Mouse (Mus musculus) Patski (cell line): ENCODE results near the gene Rab1b. TPM values are rescaled to one million over a fixed set of nuclear protein-coding genes. Genes with fewer than 3 reads are reported as not detected.

Experiments
- ATAC-seq: fragments of 100-300 bp; one replicate; pipeline ENCODE4 v1.8.0; 2021
- CTCF ChIA-PET: fragments of 350-600 bp; sonication (Branson Sonifier 250); formaldehyde crosslinking; loops from one replicate; lab custom pipeline; 2022; ENCODE audit warnings: inconsistent platforms; lab: Charles Lee
- POLR2A ChIA-PET: fragments of 350-600 bp; sonication (Branson Sonifier 250); formaldehyde crosslinking; loops from one replicate; lab custom pipeline; 2022; ENCODE audit warnings: antibody characterized with exemption, inconsistent platforms; lab: Charles Lee
- DNase-seq: peaks from one replicate; pipeline ENCODE4 v3.0.0-alpha.2; 2011; ENCODE audit warnings: low read depth, low spot score
- H3K27me3 ChIP-seq: fragments of 371-371 bp; one replicate; pipeline ENCODE4 v1.5.1; 2021
- CTCF ChIP-seq: fragments of 100-300 bp; IDR thresholded peaks from one replicate; pipeline ENCODE4 v1.5.1; 2021
- in situ Hi-C: fragments of 300-500 bp; cut with MboI; formaldehyde crosslinking; loops from 3 replicates; pipeline ENCODE4 v1.11.1; 2018; ENCODE audit warnings: low pct_unique_long_range_greater_than_20kb, mixed read lengths
- polyA plus RNA-seq: library from polyadenylated mRNA; unstranded; gene quantifications from one replicate; pipeline ENCODE4 v1.2.3, GENCODE M21; 2021

Rab1b gene
- polyA plus RNA-seq, 1 experiment from 2014 or later, result 237 TPM

- ATAC-seq, result no peak
- in situ Hi-C loops, result no loop called here
- TF ChIP-seq CTCF, result no peak
- peaks cover under 1% of the 10 kb centered on the region for H3K27me3 ChIP-seq
- ChIA-PET CTCF (interaction anchor here (0.6 to 1.3 kb wide), 2 partner anchors 15 to 28 kb away, joined by 3 read pairs; no protein-coding TSS in a partner anchor), POLR2A (no interaction called here)
- no peak for DNase-seq
Observed at GRCm38 (mm10) chr19:5123241-5123640, 16.4 kb upstream of the Rab1b start.

GRCm38 (mm10) chr19:5122492-5122891, 15.6 kb upstream of the Rab1b start:
- POLR2A ChIA-PET, result no interaction called here
- DNase-seq (no peak), ATAC-seq (no peak)
- in situ Hi-C loops, result no loop called here
- H3K27me3 ChIP-seq, result no peaks in the 10 kb centered on the region
- CTCF ChIA-PET, result no interaction called here
- no peak for TF ChIP-seq CTCF

- ChIA-PET POLR2A (interaction anchor here (0.8 to 0.9 kb wide), 2 partner anchors 10 to 12 kb away, joined by 3 read pairs; partner anchors contain the start of gene Rab1b), CTCF (interaction anchor here (1.3 to 1.6 kb wide), 3 partner anchors 11 to 33 kb away, joined by 3 to 5 read pairs (median 5); no protein-coding TSS in a partner anchor)
- ATAC-seq (peak; percentile 85), DNase-seq (no peak)
- H3K27me3 ChIP-seq, result no peaks in the 10 kb centered on the region
- no peak for TF ChIP-seq CTCF
- in situ Hi-C loops, result no loop called here
Observed at GRCm38 (mm10) chr19:5118384-5118698, 11.5 kb upstream of the Rab1b start, which contains the start of gene Klc2. Klc2 (minus strand) TSS chr19:5118560.

GRCm38 (mm10) chr19:5117494-5118383, 10.9 kb upstream of the Rab1b start:
- in situ Hi-C loops, result no loop called here
- no peaks in the 10 kb centered on the region for H3K27me3 ChIP-seq
- DNase-seq (no peak), ATAC-seq (peak; percentile 61)
- ChIA-PET CTCF (interaction anchor here (1.0 to 2.5 kb wide), 10 partner anchors 9 to 34 kb away, joined by 3 to 10 read pairs (median 6); partner anchors contain the start of gene Yif1a), POLR2A (interaction anchor here (0.5 to 0.9 kb wide), 2 partner anchors 11 to 27 kb away, joined by 3 to 4 read pairs; partner anchors contain the start of gene Rab1b)
- TF ChIP-seq CTCF, result no peak

- no peaks in the 10 kb centered on the region for H3K27me3 ChIP-seq
- ATAC-seq (no peak), DNase-seq (no peak)
- in situ Hi-C loops, result no loop called here
- ChIA-PET CTCF (interaction anchor here (1.3 kb wide), 1 partner anchor 37 kb away, joined by 3 read pairs; no protein-coding TSS in a partner anchor), POLR2A (interaction anchor here (0.6 kb wide), 1 partner anchor 149 kb away, joined by 4 read pairs; no protein-coding TSS in a partner anchor)
- TF ChIP-seq CTCF, result no peak
Observed at GRCm38 (mm10) chr19:5113783-5114182, 6.9 kb upstream of the Rab1b start.

- ATAC-seq (no peak), DNase-seq (no peak)
- POLR2A ChIA-PET, result interaction anchor here (0.9 kb wide), 1 partner anchor 76 kb away, joined by 3 read pairs; no protein-coding TSS in a partner anchor
- no peaks in the 10 kb centered on the region for H3K27me3 ChIP-seq
- in situ Hi-C loops, result no loop called here
- CTCF ChIA-PET, result interaction anchor here (1.2 to 2.1 kb wide), 5 partner anchors 7 to 42 kb away, joined by 4 to 6 read pairs (median 5); partner anchors contain the start of gene Yif1a
- TF ChIP-seq CTCF, result no peak
Observed at GRCm38 (mm10) chr19:5109659-5110453, 3.0 kb upstream of the Rab1b start.

- ChIA-PET CTCF (interaction anchor here (1.4 to 2.1 kb wide), 5 partner anchors 8 to 31 kb away, joined by 4 to 6 read pairs (median 5); partner anchors contain the start of gene Yif1a), POLR2A (no interaction called here)
- no peaks in the 10 kb centered on the region for H3K27me3 ChIP-seq
- ATAC-seq, result peak; percentile 5
- in situ Hi-C loops, result no loop called here
- no peak for TF ChIP-seq CTCF
- DNase-seq, result no peak
Observed at GRCm38 (mm10) chr19:5108702-5109101, 1.8 kb upstream of the Rab1b start.

GRCm38 (mm10) chr19:5108271-5108575, 1.4 kb upstream of the Rab1b start:
- in situ Hi-C loops, result no loop called here
- DNase-seq, result no peak
- CTCF ChIA-PET, result interaction anchor here (1.2 to 2.1 kb wide), 5 partner anchors 8 to 31 kb away, joined by 4 to 6 read pairs (median 5); partner anchors contain the start of genes Klc2 and Yif1a
- TF ChIP-seq CTCF, result no peak
- no peaks in the 10 kb centered on the region for H3K27me3 ChIP-seq
- ATAC-seq, result peak; percentile 53
- POLR2A ChIA-PET, result no interaction called here

GRCm38 (mm10) chr19:5107556-5108270, 841 bp upstream of the Rab1b start:
- H3K27me3 ChIP-seq, result no peaks in the 10 kb centered on the region
- DNase-seq (no peak), ATAC-seq (no peak)
- in situ Hi-C loops, result no loop called here
- TF ChIP-seq CTCF, result no peak
- ChIA-PET POLR2A (interaction anchor here (1.2 to 1.4 kb wide), 2 partner anchors 10 kb away, joined by 3 to 4 read pairs; partner anchors contain the start of gene Klc2), CTCF (interaction anchor here (1.2 to 2.0 kb wide), 3 partner anchors 9 to 32 kb away, joined by 4 to 6 read pairs (median 5); partner anchors contain the start of gene Klc2)
